Mouse (Mus musculus) left cerebral cortex, postnatal 25 days (tissue): ENCODE results near the gene R3hdml. TPM values are rescaled to one million over a fixed set of nuclear protein-coding genes. Genes with fewer than 3 reads are reported as not detected.

Source experiments
- DNase-seq, 2 experiments: peaks; one replicate each; pipeline ENCODE4 v3.0.0; 2022; ENCODE audit warnings: low spot score in 2 of 2, mixed read lengths in 1 of 2
- intact Hi-C: fragments of 180-260 bp; cut with DNase I; formaldehyde crosslinking; loops from one replicate; pipeline ENCODE4 v1.15.1; 2025
- total RNA-seq, 2 experiments: library from RNA; stranded (reverse); gene quantifications; 2 replicates each; pipeline ENCODE4 v1.2.3; 2021

The R3hdml gene
- total RNA-seq, 2 experiments from 2014 or later = not detected

DNA sequence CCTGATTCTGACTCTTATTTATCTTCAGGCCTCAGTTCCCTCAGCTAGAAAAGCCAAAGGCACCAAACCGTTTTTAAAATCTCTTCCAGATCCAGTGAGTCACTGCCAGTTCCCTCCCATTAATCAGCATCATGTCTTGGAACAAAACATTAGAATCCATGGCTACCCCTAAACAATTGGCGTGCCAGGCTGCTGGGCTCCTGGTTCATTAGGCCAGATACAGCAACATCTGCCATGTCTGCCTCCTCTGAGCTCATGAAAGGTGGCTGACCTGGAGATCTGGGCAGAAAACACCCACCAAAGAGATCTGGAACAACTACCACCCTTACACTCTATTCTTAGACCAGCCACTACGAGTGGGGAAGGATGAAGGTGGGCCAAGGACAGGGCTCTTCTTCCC, 21.0 kb upstream of the R3hdml start:
- intact Hi-C loops = no loop called here
- no peak for DNase-seq

DNA sequence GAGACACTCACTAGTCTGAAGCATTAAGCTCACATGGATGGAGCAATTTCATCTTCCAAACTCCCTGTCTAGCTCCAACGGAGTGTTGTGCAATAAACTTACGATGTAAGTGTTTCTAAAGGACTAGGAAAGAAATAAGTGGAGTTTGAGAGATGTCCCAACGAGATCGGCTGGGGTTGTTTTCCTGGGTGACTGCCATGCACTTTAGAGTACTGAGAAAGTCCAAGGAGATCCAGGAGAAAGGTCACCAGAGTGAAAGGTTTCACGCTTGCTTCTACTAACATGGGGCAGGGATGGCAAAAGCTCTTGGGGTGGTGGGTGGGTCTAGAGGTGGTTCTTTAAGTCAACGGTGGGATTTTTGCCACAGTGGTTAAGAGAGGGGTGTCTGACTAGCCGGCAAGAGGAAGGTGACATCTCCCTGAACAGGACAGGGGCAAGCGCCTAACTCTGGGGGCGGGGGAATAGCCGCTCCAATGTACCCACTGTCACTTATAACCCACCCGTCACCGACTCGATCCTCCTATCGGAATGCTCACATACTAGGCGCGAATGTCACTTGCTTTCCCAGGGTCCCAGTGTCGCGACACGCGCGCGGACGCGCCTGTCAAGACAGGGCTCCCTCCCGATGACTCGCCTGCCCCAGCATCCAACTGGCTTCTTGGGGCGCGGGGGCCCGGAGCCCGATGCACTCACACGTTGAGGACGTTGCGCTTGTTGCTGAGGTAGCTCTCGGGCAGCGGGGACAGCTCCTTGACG, 20.2 kb upstream of the R3hdml start:
- no peak for DNase-seq
- intact Hi-C loops = loop anchor here (1.0 kb wide), 1 partner anchor 52 kb away; no protein-coding TSS in a partner anchor

GRCm38 (mm10) chr2:163472466-163472851, 19.7 kb upstream of the R3hdml start, which contains the start of gene Fitm2:
TSS of gene Fitm2 (minus strand) at chr2:163472629.
- peak; percentile 98 for DNase-seq
- intact Hi-C loops = loop anchor here (1.0 kb wide), 1 partner anchor 52 kb away; no protein-coding TSS in a partner anchor

GRCm38 (mm10) chr2:163480191-163480825, 11.8 kb upstream of the R3hdml start:
- no peak for DNase-seq
- intact Hi-C loops = no loop called here

- DNase-seq = no peak
- intact Hi-C loops = no loop called here
Observed at GRCm38 (mm10) chr2:163481539-163482029, 10.5 kb upstream of the R3hdml start.

DNA sequence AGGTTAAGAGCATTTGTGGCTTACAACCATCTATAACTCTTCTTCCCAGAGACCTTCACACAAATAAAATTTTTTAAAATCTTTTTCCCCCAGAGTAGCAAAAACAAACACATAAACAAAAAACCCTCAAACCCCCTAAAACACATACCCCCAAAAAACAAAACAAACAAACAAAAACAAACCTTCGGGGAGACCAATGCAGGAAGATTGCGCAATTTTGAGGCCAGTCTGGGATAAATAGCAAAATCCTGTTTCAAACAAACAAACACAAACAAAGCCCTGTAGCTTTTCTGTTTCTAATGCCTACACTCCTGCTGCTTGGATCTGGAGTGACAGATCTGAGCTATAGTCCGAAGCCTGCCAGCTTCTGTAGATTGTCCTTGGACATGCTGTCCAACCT, 4.8 kb upstream of the R3hdml start:
- intact Hi-C loops = no loop called here
- DNase-seq = no peak

- intact Hi-C loops = no loop called here
- no peak for DNase-seq
Observed at GRCm38 (mm10) chr2:163489725-163490291, 2.3 kb upstream of the R3hdml start.

- no peak for DNase-seq
- intact Hi-C loops = no loop called here
Observed at GRCm38 (mm10) chr2:163490656-163491055, 1.5 kb upstream of the R3hdml start.

- intact Hi-C loops = no loop called here
- DNase-seq = peak in 1 of 2 experiments; percentile 29
Observed at GRCm38 (mm10) chr2:163491351-163491750, 767 bp upstream of the R3hdml start.

GRCm38 (mm10) chr2:163493031-163493430, 913 bp downstream of the R3hdml start:
- intact Hi-C loops = no loop called here
- DNase-seq = no peak

DNA sequence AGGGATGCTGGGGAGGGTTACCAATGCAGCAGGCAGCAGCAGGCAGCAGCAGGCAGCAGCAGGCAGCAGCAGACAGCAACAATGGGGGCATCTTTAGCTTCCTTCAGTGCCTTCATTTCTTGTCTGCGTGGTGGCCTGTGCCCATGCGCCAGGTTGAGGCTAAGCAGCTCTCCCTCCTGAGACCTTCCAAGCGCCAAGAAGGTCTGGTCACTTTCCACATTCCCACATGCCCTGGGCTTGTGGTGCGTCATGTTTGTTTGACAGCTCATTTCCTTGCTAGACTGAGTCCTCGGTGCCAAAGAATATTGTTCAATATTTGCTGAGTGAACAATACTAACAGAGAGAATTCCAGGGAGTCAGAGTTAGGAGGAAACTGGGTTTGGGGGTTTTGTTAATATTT, 1.9 kb downstream of the R3hdml start:
- intact Hi-C loops = no loop called here
- DNase-seq = no peak

DNA sequence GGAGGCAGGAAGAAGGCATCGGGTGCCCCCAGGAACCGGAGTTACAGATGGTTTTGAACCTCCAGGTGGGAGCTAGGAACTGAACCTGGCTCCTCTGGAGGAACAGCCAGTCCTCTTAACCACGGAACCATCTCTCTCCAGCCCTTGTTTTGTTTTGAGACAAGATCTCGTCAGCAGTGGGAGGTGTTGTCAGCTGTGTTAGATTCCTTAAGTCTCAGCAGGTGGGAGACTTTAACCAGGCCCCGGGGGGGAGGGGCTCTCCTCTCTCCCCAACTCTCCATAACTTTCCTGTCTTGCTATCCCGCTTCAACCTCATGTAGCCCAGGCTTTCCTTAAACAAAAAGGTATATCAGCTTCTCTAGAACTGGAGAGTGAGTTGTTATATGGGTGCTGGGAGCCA, 2.3 kb downstream of the R3hdml start:
- intact Hi-C loops = no loop called here
- DNase-seq = no peak

GRCm38 (mm10) chr2:163502219-163502618, 10.1 kb downstream of the R3hdml start:
- DNase-seq = no peak
- intact Hi-C loops = no loop called here

DNA sequence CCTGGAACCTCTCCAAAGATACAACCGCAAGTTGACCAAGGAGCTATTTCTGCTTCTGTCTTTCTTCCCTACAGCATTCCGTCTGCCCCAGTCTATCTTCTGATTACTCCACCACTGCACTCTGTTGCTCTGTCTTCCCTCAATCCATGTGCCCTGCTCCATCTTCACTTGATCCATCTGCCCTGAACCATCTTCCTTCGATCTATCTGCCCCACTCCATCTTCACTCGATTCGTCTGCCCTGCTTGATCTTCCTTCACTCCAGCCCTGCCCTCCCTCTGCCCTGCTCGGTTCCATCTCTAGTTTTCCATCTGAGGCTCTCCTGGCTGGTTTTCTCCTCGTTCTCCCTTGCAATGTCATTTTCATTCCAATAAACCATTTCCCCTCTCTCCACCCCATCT, 11.1 kb downstream of the R3hdml start:
- intact Hi-C loops = no loop called here
- no peak for DNase-seq

GRCm38 (mm10) chr2:163506300-163507004, 14.3 kb downstream of the R3hdml start, which contains the start of gene Hnf4a:
TSS of gene Hnf4a (plus strand) at chr2:163506808.
- intact Hi-C loops = no loop called here
- no peak for DNase-seq

DNA sequence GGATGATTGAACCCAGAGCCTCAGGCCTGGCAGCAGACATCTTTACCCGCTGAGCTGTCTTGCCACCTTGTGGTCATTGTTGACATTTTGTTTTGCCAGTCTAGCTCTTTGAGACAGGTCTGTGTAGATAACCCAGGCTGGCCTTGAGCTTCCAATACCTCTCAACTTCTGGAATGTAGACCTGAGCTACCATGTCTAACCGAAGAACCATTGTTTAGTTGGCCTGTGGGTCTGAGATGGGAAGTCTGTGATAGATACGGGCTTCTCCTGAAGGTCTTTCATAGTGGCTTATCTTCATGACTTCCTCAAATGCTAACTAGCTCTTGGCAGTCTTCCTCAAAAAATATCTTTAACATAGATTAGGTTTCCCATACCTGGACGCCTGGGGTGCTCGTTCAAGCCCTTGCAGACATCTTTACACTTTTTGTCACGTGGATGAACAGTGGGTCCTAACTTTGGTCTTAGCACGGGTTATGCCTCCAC, 33.7 kb downstream of the R3hdml start:
- DNase-seq = no peak
- intact Hi-C loops = no loop called here

GRCm38 (mm10) chr2:163527497-163527896, 35.4 kb downstream of the R3hdml start:
- intact Hi-C loops = no loop called here
- DNase-seq = no peak

GRCm38 (mm10) chr2:163530418-163530817, 38.3 kb downstream of the R3hdml start:
- no peak for DNase-seq
- intact Hi-C loops = loop anchor here (10.0 kb wide), 3 partner anchors 194 to 294 kb away; partner anchors contain the start of gene Ccn5

DNA sequence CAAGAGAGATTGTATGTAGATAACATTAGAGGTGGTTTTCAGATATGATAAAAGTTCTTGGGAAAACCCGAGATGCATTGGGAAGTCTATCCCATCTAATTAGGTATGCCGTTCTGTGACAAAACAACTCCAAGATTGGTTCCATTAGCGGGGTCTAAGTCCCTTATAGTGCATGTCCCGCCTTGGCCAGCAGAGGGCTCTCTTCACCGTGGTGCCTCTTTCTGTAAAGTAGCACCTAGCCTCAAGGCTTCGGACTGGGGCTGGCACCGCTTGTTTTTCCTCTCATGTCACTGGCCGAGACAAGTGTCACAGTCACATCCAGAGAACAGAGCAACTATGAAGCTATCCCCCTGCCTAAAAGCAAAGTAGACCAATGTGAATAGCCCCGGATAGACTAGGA, 39.8 kb downstream of the R3hdml start:
- intact Hi-C loops = loop anchor here (10.0 kb wide), 3 partner anchors 193 to 293 kb away; partner anchors contain the start of gene Ccn5
- peak; percentile 64 to 77 for DNase-seq

- intact Hi-C loops = loop anchor here (10.0 kb wide), 3 partner anchors 192 to 292 kb away; partner anchors contain the start of gene Ccn5
- DNase-seq = no peak
Observed at GRCm38 (mm10) chr2:163533226-163533625, 41.1 kb downstream of the R3hdml start.
